Mouse (Mus musculus) bone marrow macrophage, adult 2 months (primary cell): Measurements from ENCODE around the gene Tspan14.

Experiments used
- CTCF ChIP-seq: IDR thresholded peaks from 2 replicates; pipeline ENCODE4 v1.5.1; 2012; ENCODE audit warnings: low read depth, mild to moderate bottlenecking, low read length, moderate library complexity
- POLR2A ChIP-seq: IDR thresholded peaks from 2 replicates; pipeline ENCODE4 v1.6.1; 2012; ENCODE audit warnings: mild to moderate bottlenecking, low read depth, low read length, borderline replicate concordance

DNA sequence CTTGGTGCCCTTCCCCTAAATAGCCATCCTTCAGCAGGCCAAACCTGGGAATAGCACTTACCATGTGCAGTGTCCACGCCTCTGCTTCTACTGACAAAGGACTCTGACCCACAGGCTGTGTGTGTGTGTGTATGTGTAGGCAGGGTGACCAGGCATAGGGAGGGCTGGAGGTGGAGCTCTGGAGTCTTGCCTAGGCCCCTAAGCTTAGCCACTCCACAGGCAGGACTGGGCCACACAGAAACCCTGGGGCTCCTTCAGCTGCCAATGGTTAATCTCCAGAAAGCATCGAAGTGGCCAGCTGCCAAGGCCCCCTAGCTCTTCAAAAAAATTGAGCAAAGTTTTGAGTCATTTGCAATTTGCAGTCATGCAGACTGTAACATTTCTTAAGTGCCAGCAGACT, 41.5 kb upstream of the Tspan14 start:
- TF ChIP-seq POLR2A (no peak), CTCF (no peak)
